Mouse (Mus musculus) lung, postnatal 0 days (tissue): ENCODE measurements around the gene Gm11562.
"Not testable (repeated sequence)": the region's sequence is repeated elsewhere in the genome, so short reads cannot be mapped to it uniquely, and the experiment has no call there.

Experiments
- CTCF ChIP-seq: IDR thresholded peaks from 2 replicates; pipeline ENCODE4 v1.5.1; 2016; ENCODE audit warnings: antibody characterized with exemption, mild to moderate bottlenecking
- EP300 ChIP-seq: IDR thresholded peaks from 2 replicates; pipeline ENCODE4 v1.6.1; 2016; ENCODE audit warnings: antibody characterized with exemption, mild to moderate bottlenecking, control low read depth

DNA sequence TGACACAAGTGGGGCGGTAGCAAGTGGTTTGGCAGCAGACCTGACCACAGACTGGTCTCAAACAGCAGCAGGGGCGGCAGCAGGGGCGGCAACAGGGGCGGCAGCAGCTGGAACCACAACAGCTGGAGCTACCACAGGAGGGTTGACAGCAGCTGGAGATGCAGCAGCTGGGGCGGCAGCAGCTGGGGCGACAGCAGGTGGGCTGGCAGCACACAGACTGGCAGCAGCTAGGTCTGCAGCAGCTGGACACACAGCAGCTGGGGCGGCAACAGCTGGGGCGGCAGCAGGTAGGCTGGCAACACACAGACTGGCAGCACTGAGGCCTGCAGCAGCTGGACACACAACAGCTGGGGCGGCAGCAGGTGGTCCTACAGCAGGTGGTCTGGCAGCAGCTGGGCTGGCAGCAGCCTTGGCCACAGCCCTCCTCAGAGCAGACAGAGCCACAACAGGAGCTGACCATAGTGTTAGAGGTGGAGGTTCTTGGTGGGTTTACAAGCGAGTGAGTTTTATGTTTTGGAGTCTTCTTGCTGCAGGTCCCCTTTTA is 38.3 kb upstream of the Gm11562 start, which contains the start of gene Gm11563:
- TF ChIP-seq CTCF, EP300: not testable (repeated sequence)
